Mouse (Mus musculus): ENCODE measurements around the gene Elp4.

The Elp4 gene

GRCm38 (mm10) chr2:105736166-105736565 lies 168.2 kb downstream of the Elp4 start:
- DNase-seq (ENCODE audit: extremely low read depth, insufficient read length, low spot score): no peak

DNA sequence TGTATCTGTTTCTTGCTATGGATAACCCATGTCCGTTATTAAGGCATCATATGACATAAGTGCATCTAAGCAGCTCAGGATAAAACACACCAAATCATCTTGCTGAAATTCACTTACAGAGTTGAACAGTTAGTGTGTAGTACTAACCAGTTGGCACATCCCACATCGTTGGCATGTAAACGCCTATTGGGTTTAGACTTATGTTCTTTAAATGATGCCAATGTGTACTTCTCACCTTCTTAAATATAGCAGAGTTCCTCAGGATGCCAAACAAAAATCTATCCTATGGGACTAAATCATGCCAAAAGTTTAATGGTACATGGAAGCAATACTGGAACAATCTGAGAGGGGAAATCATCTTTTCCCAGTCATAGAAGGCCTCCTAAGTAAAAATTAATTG lies 173.7 kb downstream of the Elp4 start:
- DNase-seq (ENCODE audit: extremely low read depth, insufficient read length, low spot score): no peak

DNA sequence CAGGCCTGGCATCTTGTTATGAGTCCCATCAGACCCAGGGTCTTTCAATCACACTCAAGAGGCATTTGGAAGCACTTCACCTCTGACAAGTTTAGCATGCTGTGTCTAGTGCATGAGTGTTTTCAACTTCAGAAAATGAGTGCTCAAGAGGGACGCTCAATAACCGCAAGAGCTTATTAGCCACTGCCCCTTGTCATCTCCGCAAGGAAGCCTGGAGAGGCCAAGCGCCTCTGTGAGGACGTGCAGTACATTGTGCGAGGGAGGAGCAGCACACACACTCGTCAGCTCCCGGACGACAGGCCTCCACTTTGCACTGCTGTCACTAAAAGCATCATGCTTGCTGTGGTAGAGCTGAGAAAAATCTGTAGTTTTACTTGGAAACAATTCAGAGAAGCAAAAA lies 177.7 kb downstream of the Elp4 start:
- no peak for DNase-seq (ENCODE audit: extremely low read depth, insufficient read length, low spot score)

GRCm38 (mm10) chr2:105715409-105716115 lies 188.8 kb downstream of the Elp4 start:
- no peak for DNase-seq (ENCODE audit: extremely low read depth, insufficient read length, low spot score)

DNA sequence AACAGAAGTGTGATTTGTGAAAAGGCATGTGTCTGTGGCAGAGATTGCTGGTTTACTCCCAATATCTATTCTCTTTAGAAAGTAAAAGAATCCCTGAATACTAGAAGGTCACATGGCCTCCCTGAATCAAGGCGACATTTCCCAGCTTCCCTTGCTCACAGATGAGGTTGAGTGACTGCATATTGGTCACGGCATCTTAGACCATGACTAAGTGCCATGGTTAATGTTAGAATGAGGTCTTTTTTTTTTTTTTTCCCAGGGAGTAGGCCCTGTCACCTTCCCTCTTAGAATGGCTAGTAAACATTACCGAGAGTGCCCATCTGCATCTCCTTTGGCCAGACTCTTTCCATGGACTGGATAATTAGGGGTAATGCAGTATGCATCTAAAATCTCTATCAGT lies 193.9 kb downstream of the Elp4 start:
- DNase-seq (ENCODE audit: extremely low read depth, insufficient read length, low spot score): no peak

DNA sequence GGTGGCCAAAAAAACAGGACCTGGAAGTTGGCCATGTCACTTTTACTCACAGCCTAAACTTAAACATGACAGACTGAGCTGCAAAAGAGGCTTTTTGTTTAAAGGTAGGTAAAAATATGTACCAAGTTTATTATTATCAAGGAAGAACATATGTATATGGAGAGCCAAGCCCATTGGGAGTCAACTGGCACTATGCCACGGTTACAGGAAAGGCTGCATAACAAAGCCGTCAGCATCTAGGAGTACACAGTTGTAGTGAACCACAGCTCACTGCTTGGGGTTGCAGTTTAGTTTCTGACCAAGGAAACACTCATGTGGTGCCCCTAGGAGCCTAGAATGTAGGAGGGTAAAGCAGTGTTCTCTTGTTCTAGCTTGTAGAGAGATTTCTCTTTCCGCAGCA lies 195.2 kb downstream of the Elp4 start:
- no peak for DNase-seq (ENCODE audit: extremely low read depth, insufficient read length, low spot score)

DNA sequence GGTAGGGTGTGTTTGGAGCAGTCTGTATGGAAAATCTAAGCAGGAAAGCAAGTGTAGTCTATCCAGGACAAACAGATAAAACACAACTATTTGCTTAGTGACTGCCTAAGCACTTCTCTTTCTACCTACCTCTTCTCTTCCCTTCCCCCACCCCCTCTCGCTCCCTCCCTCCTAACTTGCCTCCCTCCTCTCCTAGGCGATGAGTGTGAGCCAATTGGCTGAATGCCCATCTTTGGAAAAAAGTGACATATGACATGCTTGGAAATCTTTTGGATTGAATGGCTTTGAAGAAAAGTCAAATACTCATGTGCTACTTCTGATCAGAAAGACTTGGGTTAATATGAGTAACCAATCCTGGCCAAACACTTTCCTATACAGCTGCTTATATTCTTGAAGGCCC lies 199.0 kb downstream of the Elp4 start:
- DNase-seq (ENCODE audit: extremely low read depth, insufficient read length, low spot score): no peak

DNA sequence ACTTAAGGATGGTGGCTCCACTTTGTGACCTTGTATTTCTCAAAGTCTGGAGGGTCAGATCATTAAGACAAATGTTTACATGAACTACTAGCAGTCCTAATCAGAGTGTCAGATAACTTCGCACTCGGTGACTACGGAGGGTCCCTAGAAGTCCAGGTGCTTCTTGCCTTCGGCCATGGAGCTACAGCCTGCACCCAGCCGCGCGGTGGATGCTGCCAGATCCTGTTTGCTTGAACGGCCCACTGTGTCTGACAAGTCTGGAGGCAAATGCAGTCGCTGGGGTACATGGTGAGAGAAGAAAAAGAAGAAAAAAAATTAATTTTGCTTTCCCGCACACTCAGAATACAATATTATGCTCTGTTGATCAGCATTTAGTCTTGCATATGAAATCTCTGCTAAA lies 201.8 kb downstream of the Elp4 start:
- no peak for DNase-seq (ENCODE audit: extremely low read depth, insufficient read length, low spot score)

DNA sequence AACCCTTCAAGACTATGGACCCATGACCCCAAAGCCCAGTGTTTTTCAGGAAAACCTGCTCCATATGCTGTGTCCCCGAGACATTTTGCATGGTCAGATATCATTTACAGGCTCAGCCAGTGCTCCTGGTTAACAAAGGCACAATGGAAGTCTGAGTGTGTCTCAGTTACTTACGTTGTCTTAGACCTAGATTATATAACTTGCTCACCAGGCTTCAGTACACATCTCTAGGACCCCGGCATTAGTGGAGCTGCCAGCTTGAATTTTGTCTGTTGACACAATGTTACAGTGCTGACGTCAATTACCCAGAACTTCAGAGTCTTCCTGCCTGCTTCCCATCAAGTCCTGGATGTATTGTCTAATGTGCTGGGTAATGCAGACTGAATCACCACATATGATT lies 202.6 kb downstream of the Elp4 start:
- DNase-seq (ENCODE audit: extremely low read depth, insufficient read length, low spot score): no peak

GRCm38 (mm10) chr2:105698631-105699030 lies 205.7 kb downstream of the Elp4 start:
- no peak for DNase-seq (ENCODE audit: extremely low read depth, insufficient read length, low spot score)

DNA sequence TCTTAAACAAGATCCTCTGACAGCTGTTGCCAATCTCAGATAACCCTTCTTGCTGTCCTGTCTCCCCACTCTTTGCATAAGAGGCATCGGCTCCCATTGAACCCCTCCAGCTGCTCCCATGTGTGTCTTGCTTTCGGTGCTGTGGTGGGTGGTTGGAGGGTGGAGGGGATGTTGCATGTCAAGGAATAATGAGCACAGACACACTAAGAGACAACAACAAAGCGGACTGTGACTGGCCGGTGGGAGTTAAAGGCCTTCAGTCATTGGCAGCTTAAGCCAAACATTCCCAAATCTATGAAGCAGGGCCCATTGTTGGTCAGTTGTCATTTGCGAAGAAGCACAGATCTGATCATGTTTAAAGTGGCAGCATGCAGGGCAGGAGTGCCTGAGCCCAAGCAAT lies 206.6 kb downstream of the Elp4 start:
- DNase-seq (ENCODE audit: extremely low read depth, insufficient read length, low spot score): no peak

DNA sequence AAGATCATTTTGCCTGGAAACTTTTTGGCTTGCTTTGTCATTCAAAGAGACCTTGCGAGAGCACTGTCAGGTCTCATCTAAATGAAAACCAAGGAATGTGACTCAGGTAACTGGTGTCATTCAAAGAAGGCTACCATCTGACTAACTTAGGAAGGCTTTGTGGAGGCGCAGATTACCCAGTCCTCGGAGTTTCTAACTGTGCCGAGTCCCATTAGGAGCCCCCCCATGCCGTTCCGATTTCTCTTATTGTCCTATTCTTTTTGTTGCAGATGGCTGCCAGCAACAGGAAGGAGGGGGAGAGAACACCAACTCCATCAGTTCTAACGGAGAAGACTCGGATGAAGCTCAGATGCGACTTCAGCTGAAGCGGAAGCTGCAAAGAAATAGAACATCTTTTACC lies 213.1 kb downstream of the Elp4 start:
- DNase-seq (ENCODE audit: extremely low read depth, insufficient read length, low spot score): no peak

DNA sequence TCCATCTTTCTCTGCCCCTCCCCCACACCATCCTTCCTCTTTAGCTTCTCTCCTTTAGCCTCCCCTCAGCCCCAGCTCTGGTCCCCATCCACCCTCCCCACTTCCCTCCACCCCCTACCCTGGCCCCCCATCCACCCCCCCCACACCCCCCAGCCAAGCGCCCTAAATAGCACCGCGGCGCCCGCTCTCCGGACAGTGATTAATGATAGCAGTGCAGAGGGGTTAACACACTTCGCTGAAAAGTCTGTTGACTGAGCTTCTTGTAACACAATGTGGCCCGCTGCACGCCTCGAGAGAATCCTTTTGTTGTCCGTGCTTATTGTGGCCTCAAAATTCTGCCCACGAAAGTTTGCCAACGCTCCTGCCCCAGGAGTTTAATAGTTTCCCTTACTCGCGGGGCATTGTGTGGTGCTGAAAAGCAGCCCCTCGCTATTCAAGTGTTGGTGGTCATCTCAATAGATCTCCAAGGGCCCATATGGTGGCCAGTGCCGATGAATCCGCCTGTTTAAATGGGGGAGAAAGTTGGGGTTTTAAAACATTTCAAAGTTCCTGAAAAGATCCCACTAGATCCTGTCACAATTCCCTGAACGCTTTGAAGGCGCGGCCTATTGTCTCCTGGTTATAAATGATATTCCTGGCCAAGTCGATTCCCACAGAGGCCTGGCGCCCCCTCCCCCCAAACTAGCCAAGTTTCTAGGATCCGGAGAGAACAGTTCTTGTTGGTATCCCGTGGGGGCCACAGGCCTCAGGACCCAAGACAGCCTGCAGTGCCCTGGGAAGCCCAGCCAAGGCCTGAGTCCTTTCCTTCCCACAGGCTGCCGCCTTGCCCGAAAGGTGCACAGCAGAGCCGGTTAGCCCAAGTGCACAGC lies 214.4 kb downstream of the Elp4 start:
- no peak for DNase-seq (ENCODE audit: extremely low read depth, insufficient read length, low spot score)

DNA sequence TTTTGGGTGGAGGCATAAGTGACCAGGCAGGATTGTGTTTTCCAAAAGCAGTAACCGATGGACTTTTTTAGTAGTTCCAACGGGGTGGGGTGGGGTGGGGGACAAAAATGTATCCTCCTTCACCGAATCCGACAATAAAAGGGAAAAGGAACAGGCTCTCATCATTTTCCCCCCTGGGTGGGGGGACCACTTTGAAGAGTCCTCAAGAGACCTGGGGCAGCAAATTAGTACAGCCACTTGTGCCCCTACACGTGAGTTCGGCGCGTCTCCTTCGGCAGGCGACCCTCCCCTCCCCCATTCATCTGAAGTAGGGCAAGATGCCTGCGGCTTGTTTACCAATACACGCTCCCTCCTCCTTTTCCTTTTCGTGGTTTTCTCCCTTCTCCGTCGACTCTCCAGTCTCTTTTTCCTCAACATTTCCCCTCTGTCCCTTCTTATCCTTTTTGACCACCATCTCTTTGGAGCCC lies 215.0 kb downstream of the Elp4 start:
- no peak for DNase-seq (ENCODE audit: extremely low read depth, insufficient read length, low spot score)

DNA sequence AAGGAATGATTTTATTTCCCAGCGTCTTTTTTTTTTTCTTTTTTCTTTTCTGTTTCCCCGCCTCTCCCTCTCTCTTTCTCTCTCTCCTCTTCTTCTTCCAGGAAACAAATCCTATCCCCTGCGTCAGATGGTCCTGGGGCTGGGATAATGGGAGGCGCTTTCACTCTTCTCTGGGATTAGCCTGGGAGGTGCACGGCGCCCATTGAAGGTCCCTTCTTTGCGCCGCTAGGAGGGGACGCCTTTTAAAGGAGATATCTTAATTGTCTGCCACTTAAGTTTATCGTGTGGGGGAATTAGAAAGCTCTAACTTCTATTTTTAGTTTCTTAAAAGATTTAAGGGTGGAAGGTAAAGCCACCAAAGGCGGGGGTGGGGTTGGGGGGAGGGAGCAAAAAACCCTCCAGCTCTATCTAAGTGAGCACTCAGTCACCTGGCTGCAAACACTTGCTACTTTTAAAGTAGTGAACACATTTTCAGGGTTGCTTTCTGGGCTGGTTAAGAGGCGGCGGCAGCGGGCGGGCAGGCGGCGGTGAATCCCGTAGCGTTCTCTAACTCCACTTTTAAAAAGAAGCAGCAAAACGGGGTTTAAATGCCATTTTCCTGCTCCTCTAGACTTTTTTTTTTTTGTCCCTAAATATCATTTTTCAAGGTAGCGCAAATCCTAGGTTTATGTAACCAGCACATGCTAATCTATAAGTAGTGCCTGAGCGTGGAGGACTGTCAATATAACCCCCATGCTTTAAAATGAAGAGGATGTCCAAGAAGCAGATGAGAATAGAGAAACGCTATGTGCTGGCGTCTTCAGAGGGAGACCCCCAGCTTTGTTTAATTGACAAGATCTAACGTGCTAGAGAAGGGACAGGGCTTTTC lies 215.7 kb downstream of the Elp4 start:
- no peak for DNase-seq (ENCODE audit: extremely low read depth, insufficient read length, low spot score)

GRCm38 (mm10) chr2:105688011-105688410 lies 216.4 kb downstream of the Elp4 start:
- no peak for DNase-seq (ENCODE audit: extremely low read depth, insufficient read length, low spot score)

- no peak for DNase-seq (ENCODE audit: extremely low read depth, insufficient read length, low spot score)
Measured at GRCm38 (mm10) chr2:105687317-105687991, 216.9 kb downstream of the Elp4 start.

DNA sequence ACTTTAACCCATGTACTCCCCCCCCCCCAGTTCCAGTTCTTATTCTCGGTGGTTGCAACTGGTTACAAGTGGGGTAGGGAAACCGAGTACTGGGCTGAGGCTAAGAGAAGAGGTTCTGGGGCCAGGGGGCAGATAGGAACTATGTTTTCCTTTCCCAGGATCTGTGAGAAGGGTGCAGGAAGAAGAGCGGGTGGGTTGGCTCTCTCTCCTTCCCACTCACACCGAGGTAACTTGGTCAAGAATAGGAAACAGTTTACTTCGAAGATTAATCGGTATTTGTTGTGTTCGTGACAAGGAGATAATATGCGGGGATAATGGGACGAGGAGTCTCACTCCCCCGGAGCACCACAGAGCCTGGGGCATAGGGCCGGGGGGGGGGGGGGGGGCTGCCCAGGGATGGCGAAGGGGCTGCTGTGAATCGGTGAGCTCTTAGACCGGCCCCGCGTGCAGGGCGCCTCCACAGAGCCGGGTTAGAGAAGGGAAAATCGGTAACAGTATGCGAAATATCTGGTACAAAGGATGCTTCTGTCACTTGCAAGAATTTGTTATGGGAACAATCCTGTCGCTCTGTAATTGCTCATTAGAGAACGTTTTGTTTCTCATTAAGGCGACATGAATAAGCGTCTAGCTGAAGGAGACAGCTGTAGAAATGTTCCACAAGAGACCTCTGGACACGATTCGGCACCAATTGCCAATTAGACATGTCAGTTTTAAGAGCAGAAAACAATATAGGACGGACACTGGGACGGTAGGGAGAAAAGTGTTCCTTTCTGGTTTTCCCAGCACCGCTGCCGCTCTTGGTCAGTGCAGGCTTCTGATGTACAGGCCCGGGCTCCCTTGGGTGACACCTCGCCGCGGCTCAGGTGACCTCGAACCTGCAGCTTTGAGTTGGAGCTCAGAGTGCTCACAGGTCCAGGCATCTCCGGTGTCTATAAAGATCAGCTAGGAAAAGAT lies 217.7 kb downstream of the Elp4 start:
- DNase-seq (ENCODE audit: extremely low read depth, insufficient read length, low spot score): no peak

- no peak for DNase-seq (ENCODE audit: extremely low read depth, insufficient read length, low spot score)
Measured at GRCm38 (mm10) chr2:105685651-105686050, 218.7 kb downstream of the Elp4 start.
